Mouse (Mus musculus) forebrain, embryonic 11.5 days (tissue): ENCODE results near the gene Iqch. TPM values are rescaled to one million over a fixed set of nuclear protein-coding genes. Genes with fewer than 3 reads are reported as not detected.
A peak's percentile ranks its signal among the peaks of the same experiment; 100 is the strongest.

Experiments
- ATAC-seq: fragments of 200-750 bp; cut with Nextera tagmentation; replicated peaks from 2 replicates; pipeline ENCODE4 v1.8.0; 2017; ENCODE audit warnings: moderate TSS enrichment; ENCODE audit not compliant: low FRiP score
- DNase-seq: peaks from one replicate; pipeline ENCODE4 v3.0.0-alpha.2; 2017; ENCODE audit warnings: low spot score
- H3K27ac ChIP-seq: fragments of 300-500 bp; sonication (generic); 2 replicates; pipeline ENCODE4 v1.5.1; 2014; ENCODE audit warnings: low read depth, low read length
- H3K27me3 ChIP-seq: fragments of 300-500 bp; sonication (generic); 2 replicates; pipeline ENCODE4 v1.6.1; 2014; ENCODE audit warnings: mild to moderate bottlenecking, low read length, mixed read lengths; ENCODE audit not compliant: control insufficient read depth, insufficient read depth
- H3K36me3 ChIP-seq: fragments of 300-500 bp; sonication (generic); 2 replicates; pipeline ENCODE4 v1.6.1; 2014; ENCODE audit warnings: mild to moderate bottlenecking, low read length, moderate library complexity, mixed read lengths; ENCODE audit not compliant: control insufficient read depth, insufficient read depth
- H3K4me1 ChIP-seq: fragments of 300-500 bp; sonication (generic); replicated peaks from 2 replicates; pipeline ENCODE4 v1.6.1; 2014; ENCODE audit warnings: low read length, mixed read lengths; ENCODE audit not compliant: control insufficient read depth, insufficient read depth
- H3K4me2 ChIP-seq: fragments of 300-500 bp; sonication (generic); 2 replicates; pipeline ENCODE4 v1.6.1; 2014; ENCODE audit warnings: low read depth, mild to moderate bottlenecking, low read length, moderate library complexity, mixed read lengths; ENCODE audit not compliant: severe bottlenecking
- H3K4me3 ChIP-seq: fragments of 300-500 bp; sonication (generic); 2 replicates; pipeline ENCODE4 v1.5.1; 2014; ENCODE audit warnings: low read depth, low read length
- H3K9ac ChIP-seq: fragments of 300-500 bp; sonication (generic); 2 replicates; pipeline ENCODE4 v1.6.1; 2014; ENCODE audit warnings: low read length
- H3K9me3 ChIP-seq: fragments of 300-500 bp; sonication (generic); 2 replicates; pipeline ENCODE4 v1.6.1; 2016; ENCODE audit warnings: low read length, mixed read lengths; ENCODE audit not compliant: control insufficient read depth
- WGBS: fragments of 180-500 bp; shearing (Covaris S2); extraction: QIAGEN DNeasy Blood & Tissue Kit; methylation state at CpG from one replicate; pipeline ENCODE4 v1.1.7; 2014; 5-methylcytosine and 5-hydroxymethylcytosine counted together
- polyA plus RNA-seq: library from polyadenylated mRNA; unstranded; fragments of >200 nt; fragmentation: Nextera tagmentation; extraction: Ambion mirVana; gene quantifications from 2 replicates; pipeline ENCODE4 v1.2.1, GENCODE M21; 2014

Iqch gene
- polyA plus RNA-seq, 1 experiment from 2014 or later = 0.17 TPM

- Histone ChIP-seq H3K4me1 (peaks cover 10% of the 10 kb centered on the region; the same call in 1 of the 2 replicates), H3K9ac (no peak overlapping the region), H3K9me3 (no peaks in the 10 kb centered on the region), H3K4me3 (no peak overlapping the region), H3K4me2 (no peak overlapping the region), H3K36me3 (no peaks in the 10 kb centered on the region), H3K27ac (no peak overlapping the region), H3K27me3 (peaks cover 30% of the 10 kb centered on the region)
- no peak for DNase-seq
- 41% methylated on average over 6 of the region's 6 CpGs for WGBS
- ATAC-seq = no peak
These were observed 113.1 kb downstream of the Iqch start for GRCm38 (mm10) chr9:63489156-63489555.

- Histone ChIP-seq H3K27me3 (no peaks in the 10 kb centered on the region), H3K36me3 (no peaks in the 10 kb centered on the region), H3K27ac (no peak overlapping the region), H3K9me3 (no peaks in the 10 kb centered on the region), H3K9ac (no peak overlapping the region), H3K4me3 (no peak overlapping the region), H3K4me2 (no peak overlapping the region), H3K4me1 (no peaks in the 10 kb centered on the region)
- 90% methylated on average over 3 of the region's 3 CpGs for WGBS
- DNase-seq (no peak), ATAC-seq (no peak)
These were observed 136.7 kb downstream of the Iqch start for GRCm38 (mm10) chr9:63465561-63465960.

- H3K36me3 ChIP-seq = no peaks in the 10 kb centered on the region
- no peaks in the 10 kb centered on the region for H3K27me3 ChIP-seq
- no peak overlapping the region for H3K9ac ChIP-seq
- no peaks in the 10 kb centered on the region for H3K9me3 ChIP-seq
- 62% methylated on average over 2 of the region's 2 CpGs for WGBS
- no peak overlapping the region for H3K27ac ChIP-seq
- no peak overlapping the region for H3K4me3 ChIP-seq
- ATAC-seq (no peak), DNase-seq (peak; percentile 72)
- H3K4me1 ChIP-seq = no peaks in the 10 kb centered on the region
- H3K4me2 ChIP-seq = no peak overlapping the region
These were observed 140.0 kb downstream of the Iqch start for GRCm38 (mm10) chr9:63462296-63462695.

- Histone ChIP-seq H3K4me1 (no peaks in the 10 kb centered on the region), H3K9me3 (no peaks in the 10 kb centered on the region), H3K4me3 (no peak overlapping the region), H3K4me2 (no peak overlapping the region), H3K27me3 (no peaks in the 10 kb centered on the region), H3K27ac (no peak overlapping the region), H3K9ac (no peak overlapping the region), H3K36me3 (no peaks in the 10 kb centered on the region)
- DNase-seq (no peak), ATAC-seq (no peak)
These were observed 145.9 kb downstream of the Iqch start for GRCm38 (mm10) chr9:63456401-63456800.

GRCm38 (mm10) chr9:63454341-63454740 lies 148.0 kb downstream of the Iqch start:
- WGBS = 81% methylated on average over 5 of the region's 5 CpGs
- Histone ChIP-seq H3K4me2 (no peak overlapping the region), H3K4me1 (no peaks in the 10 kb centered on the region), H3K36me3 (no peaks in the 10 kb centered on the region), H3K9ac (no peak overlapping the region), H3K9me3 (no peaks in the 10 kb centered on the region), H3K27ac (no peak overlapping the region), H3K4me3 (no peak overlapping the region), H3K27me3 (no peaks in the 10 kb centered on the region)
- no peak for ATAC-seq
- no peak for DNase-seq

- no peaks in the 10 kb centered on the region for H3K9me3 ChIP-seq
- no peaks in the 10 kb centered on the region for H3K4me1 ChIP-seq
- no peak for DNase-seq
- H3K36me3 ChIP-seq = no peaks in the 10 kb centered on the region
- H3K4me2 ChIP-seq = no peak overlapping the region
- H3K27me3 ChIP-seq = no peaks in the 10 kb centered on the region
- ATAC-seq = no peak
- H3K9ac ChIP-seq = no peak overlapping the region
- WGBS = 66% methylated on average over 4 of the region's 4 CpGs
- no peak overlapping the region for H3K27ac ChIP-seq
- H3K4me3 ChIP-seq = no peak overlapping the region
These were observed 151.7 kb downstream of the Iqch start for GRCm38 (mm10) chr9:63450531-63451030.

- Histone ChIP-seq H3K36me3 (no peaks in the 10 kb centered on the region), H3K4me2 (no peak overlapping the region), H3K4me3 (no peak overlapping the region), H3K9me3 (no peaks in the 10 kb centered on the region), H3K4me1 (no peaks in the 10 kb centered on the region), H3K27ac (no peak overlapping the region), H3K27me3 (no peaks in the 10 kb centered on the region), H3K9ac (no peak overlapping the region)
- 85% methylated on average over 6 of the region's 6 CpGs for WGBS
- ATAC-seq (no peak), DNase-seq (no peak)
These were observed 158.6 kb downstream of the Iqch start for GRCm38 (mm10) chr9:63443695-63444094.

GRCm38 (mm10) chr9:63430652-63431051 lies 171.6 kb downstream of the Iqch start:
- Histone ChIP-seq H3K27me3 (no peaks in the 10 kb centered on the region), H3K4me1 (no peaks in the 10 kb centered on the region)
- WGBS = 81% methylated on average over 1 of the region's 1 CpGs

GRCm38 (mm10) chr9:63421096-63421736 lies 181.1 kb downstream of the Iqch start:
- no peaks in the 10 kb centered on the region for H3K9me3 ChIP-seq
- H3K36me3 ChIP-seq = no peaks in the 10 kb centered on the region
- no peaks in the 10 kb centered on the region for H3K27me3 ChIP-seq
- peaks cover 2% of the 10 kb centered on the region; the same call in 1 of the 2 replicates for H3K4me1 ChIP-seq
- no peak for DNase-seq
- WGBS = 71% methylated on average over 9 of the region's 9 CpGs
- no peak overlapping the region for H3K27ac ChIP-seq
- ATAC-seq = no peak
- no peak overlapping the region for H3K4me3 ChIP-seq
- no peak overlapping the region for H3K9ac ChIP-seq
- H3K4me2 ChIP-seq = no peak overlapping the region

More at GRCm38 (mm10) chr9:63430652-63431051, 171.6 kb downstream of the Iqch start:
- Histone ChIP-seq H3K9ac (no peak overlapping the region), H3K27ac (no peak overlapping the region), H3K36me3 (no peaks in the 10 kb centered on the region), H3K4me2 (no peak overlapping the region), H3K9me3 (no peaks in the 10 kb centered on the region), H3K4me3 (no peak overlapping the region)
- ATAC-seq (no peak), DNase-seq (no peak)
